Mouse (Mus musculus): ENCODE data around the gene BC030870. TPM values are rescaled to one million over a fixed set of nuclear protein-coding genes. Genes with fewer than 3 reads are reported as not detected.

Gene BC030870
- total RNA-seq, 4 experiments from 2014 or later = not detected

DNA sequence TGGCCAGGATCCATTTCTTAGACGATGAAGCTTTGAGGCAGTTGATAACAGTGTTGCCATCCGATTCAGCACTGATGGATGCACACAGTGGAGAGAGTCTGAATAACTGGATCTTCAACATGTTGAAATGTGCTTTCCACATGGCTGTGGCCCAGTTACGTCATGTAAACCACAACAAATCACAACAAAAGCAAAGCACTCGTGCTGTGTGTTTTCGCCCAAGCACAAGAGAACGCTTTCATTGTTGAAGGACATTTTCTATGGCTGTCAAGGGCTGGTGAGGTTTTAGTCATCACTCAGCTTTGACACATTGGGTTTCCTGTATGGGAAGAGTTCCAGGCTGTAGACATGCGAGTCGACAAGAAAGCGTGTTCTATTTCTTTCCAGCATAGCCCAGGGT is 48.6 kb downstream of the BC030870 start:
- no peak for DNase-seq (ENCODE audit: low spot score in 2 of 2)

GRCm38 (mm10) chr8:65074733-65075132 is 54.6 kb downstream of the BC030870 start, which contains the start of gene Gm10663:
Gene Gm10663 (plus strand): TSS chr8:65075033.
- no peak for DNase-seq (ENCODE audit: low spot score in 2 of 2)

DNA sequence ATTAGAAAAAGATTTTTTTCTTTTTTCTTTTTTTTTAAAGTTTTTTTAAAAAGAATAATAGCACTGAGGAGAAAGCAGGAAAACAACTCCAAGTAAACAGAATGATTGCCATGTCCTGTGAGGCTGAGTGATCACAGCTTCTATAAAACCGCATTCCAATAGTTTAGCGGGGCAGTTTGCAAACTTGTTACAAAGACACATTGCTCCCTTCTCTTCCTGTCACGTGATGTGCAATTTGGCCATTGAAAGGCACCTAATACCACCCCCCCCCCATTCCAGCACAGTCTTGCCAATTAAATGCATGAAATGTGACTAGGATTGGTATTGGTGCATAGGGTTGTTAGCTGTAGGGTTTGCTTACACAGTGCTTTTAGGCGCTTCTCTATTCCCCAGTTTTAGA is 58.4 kb downstream of the BC030870 start:
- no peak for DNase-seq (ENCODE audit: low spot score in 2 of 2)

- DNase-seq (ENCODE audit: low spot score in 2 of 2) = no peak
Measured at GRCm38 (mm10) chr8:65068473-65068819, 60.9 kb downstream of the BC030870 start.

DNA sequence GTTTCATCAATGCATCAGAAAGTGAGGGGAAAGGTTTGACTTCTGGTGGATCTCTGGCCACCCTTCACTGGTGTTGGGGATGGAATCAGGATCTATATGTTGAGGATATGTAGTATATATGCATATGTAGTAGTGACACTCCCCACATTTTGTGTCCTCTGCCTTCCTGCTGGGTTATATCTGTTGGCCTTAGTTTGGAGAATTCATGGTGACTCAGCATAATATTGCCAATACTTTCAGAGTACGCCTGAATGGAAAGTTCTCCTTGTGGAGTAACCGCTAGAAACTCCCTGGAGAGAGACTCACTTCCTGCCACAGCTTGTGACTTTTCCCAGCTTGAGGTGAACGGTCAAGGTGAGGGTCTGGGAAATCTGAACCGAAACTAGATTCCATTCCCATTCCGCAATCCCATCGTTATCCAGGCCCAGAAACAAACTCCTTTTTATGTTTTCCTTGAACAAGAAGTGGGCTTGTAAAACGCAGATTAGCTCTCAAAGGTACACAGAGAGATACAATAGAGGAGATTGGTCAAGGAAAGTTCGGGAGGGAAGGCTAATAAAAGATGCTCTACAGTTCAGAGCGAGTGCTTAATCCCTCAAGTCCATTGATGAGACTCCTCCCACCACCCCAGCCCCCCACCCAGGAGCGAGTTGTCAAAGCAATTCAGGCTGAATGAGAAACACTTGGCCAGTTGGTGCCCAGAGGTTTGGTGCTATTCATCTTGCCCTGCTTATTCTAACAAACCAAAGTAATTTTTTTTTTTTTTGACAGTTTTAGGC is 61.5 kb downstream of the BC030870 start:
- no peak for DNase-seq (ENCODE audit: low spot score in 2 of 2)

GRCm38 (mm10) chr8:65067031-65067430 is 62.3 kb downstream of the BC030870 start:
- no peak for DNase-seq (ENCODE audit: low spot score in 2 of 2)

- DNase-seq (ENCODE audit: low spot score in 2 of 2) = no peak
Measured at GRCm38 (mm10) chr8:65065622-65066021, 63.7 kb downstream of the BC030870 start.

DNA sequence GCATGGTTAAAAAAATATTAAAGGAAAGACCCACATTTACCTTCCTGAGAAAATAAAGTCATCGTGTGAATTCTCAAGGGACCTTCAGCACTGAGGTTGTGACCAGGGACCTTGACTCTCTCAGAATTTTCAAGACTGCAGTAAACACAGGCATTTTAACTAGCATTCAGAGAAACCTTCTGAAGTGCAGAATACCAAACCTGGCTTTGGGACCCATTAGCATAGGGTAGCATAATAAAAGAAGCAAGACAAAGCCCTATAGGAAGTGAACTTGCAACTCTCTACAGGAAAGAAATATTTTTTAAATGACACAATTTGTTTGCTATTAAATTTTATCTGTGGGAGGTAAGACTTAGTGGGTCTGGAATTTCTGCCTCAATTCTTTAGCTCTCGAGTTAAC is 65.3 kb downstream of the BC030870 start:
- DNase-seq (ENCODE audit: low spot score in 2 of 2) = no peak

- no peak for DNase-seq (ENCODE audit: low spot score in 2 of 2)
Measured at GRCm38 (mm10) chr8:65062195-65062594, 67.2 kb downstream of the BC030870 start.

GRCm38 (mm10) chr8:65056722-65057121 is 72.6 kb downstream of the BC030870 start:
- DNase-seq (ENCODE audit: low spot score in 2 of 2) = no peak

DNA sequence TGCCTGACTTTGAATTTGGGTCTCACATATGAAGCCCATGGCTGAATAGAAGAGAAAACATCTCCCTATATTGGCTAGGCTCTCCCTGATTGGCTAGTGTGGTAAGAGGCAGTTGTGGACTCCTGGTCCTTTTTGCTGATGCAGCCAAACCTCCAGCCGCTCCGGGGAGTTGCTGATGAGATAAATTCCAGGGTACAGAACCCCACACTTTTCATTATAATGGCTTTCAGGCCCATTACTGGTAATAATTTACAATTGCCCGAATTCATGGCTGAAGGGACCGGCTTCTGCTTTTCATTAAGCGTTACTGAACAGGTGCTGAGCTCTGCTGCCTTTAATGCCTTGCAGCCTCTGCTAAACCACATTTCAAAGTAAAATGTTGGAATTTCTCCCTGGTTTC is 75.4 kb downstream of the BC030870 start:
- DNase-seq (ENCODE audit: low spot score in 2 of 2) = no peak

DNA sequence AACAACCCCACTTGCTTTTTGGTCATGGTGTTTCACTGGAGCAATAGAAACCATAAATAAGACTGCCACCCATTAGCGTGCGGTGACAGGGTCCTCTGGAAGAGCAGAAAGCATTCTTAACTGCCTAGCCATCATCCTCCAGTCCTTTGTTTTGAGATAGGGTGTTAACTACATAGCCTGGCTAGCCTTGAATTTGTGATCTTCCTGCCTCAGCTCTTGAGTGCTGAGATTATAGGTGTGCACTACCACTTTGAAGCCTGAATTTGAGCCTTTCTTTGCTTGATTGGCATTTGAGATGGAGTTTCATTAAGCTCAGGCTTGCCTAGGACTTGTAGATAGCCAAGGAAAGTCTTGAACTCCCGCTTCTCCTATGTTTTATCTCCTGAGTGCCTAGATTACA is 75.8 kb downstream of the BC030870 start:
- no peak for DNase-seq (ENCODE audit: low spot score in 2 of 2)

DNA sequence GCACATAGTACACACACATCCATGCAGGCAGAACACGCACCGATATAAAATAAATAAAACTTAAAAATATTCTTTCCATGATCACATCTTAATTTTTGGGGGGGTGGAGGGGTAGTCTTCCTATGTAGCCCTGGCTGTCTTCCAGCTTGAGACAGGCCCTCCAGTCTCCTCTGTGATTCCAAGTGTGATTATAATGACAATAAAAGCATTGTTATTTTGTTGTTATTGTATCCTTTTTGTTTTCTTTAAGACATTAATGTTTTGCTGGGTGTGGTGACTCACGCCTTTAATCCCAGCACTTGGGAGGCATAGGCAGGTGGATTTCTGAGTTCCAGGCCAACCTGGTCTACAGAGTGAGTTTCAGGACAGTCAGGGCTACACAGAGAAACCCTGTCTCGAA is 81.6 kb downstream of the BC030870 start:
- no peak for DNase-seq (ENCODE audit: low spot score in 2 of 2)

DNA sequence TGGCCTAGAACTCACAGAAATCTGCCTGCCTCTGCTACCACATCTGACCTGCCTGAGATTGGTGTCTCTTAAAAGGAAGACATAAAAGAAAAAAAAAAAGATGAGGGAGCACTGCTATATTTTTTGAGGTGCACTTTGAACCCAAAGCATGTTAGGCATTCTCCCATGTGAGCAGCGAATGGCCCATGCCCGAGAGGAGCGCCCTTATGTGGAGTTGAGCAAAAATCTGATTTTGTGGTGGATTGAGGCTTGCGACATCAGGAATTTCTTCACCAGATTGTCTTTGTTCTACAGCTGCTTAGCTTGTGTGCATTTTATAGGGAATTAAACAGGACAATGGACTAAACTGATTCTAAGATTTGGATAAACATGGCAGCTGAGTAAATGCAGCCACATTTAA is 82.2 kb downstream of the BC030870 start:
- no peak for DNase-seq (ENCODE audit: low spot score in 2 of 2)

DNA sequence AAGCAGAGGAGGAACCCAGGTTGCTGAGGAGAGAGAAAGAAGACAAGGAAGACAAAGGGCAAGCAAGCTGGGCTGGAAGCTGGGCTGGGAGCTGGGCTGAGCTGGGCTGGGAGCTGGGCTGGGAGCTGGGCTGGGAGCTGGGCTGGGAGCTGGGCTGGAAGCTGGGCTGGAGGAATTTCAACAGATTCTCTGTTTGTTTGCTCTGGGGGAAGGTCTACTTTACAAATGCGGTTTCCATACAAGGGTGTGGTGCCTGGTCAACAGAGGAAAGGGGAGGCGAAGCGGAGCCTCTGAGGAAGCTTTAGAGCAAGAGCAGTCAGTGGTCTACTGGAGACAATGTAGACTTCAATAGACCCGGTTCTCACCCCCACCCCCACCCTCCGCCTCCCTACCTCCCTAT is 82.8 kb downstream of the BC030870 start:
- DNase-seq (ENCODE audit: low spot score in 2 of 2) = no peak

DNA sequence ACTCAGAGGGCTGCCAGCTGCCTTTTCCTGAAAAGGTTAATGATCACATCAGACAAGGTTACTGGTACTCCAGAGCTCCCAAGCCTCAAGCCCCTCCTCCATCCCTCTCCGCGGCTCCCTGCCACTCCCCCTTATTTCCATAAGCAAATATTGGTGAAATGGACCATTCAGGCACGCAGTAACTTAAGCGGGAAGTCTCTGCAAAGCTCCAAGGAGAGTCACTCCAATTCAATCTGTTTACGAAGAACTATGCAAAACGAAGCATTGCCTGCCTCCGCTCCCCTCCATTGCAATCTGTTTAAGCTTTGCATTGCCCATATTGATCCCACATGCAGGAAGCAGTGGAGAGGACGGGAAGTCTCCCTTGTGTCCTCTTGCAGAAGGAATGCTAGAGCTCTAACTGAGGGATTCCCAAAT is 92.2 kb downstream of the BC030870 start, which contains the start of gene Apela:
Apela (minus strand) TSS at position 220 of the 417 bp plus-strand sequence.
- no peak for DNase-seq (ENCODE audit: low spot score in 2 of 2)

Small RNA genes within 50 kb of the gene (microRNA-seq; reads per million reads assigned to microRNA genes)
- 0 reads per million in 2 experiments for gene Gm24333

Other genes starting within 250 kb of the BC030870 start
- 10 to 100 TPM; 29.7 to 31.6 (median 30.9) TPM for gene Tmem192, start 182.4 kb downstream of the BC030870 start, total RNA-seq (2022)
- gene Trim75, start 141.7 kb downstream of the BC030870 start, total RNA-seq (2022) = not detected
- gene Trim61, start 111.0 kb downstream of the BC030870 start, total RNA-seq (2022) = not detected
- not detected for gene Trim60, start 111.0 kb downstream of the BC030870 start, total RNA-seq (2022)
- not detected for gene Apela, start 92.2 kb downstream of the BC030870 start, total RNA-seq (2022)
- not detected for gene Gm10663, start 54.5 kb downstream of the BC030870 start, total RNA-seq (2022)

Measured in left cerebral cortex, adult 8-10 months (tissue).